Mouse (Mus musculus) limb, embryonic 11.5 days (tissue): Measurements from ENCODE around the gene F3. TPM values are rescaled to one million over a fixed set of nuclear protein-coding genes. Genes with fewer than 3 reads are reported as not detected.

Source experiments
- ATAC-seq: fragments of 200-750 bp; cut with Nextera tagmentation; 2 replicates; pipeline ENCODE4 v1.8.0; 2017; ENCODE audit warnings: low read depth; ENCODE audit not compliant: insufficient number of reproducible peaks, low FRiP score, low TSS enrichment
- DNase-seq: peaks from one replicate; pipeline ENCODE4 v3.0.0-alpha.2; 2015; ENCODE audit warnings: low spot score
- H3K27ac ChIP-seq: fragments of 300-500 bp; sonication (generic); replicated peaks from 2 replicates; pipeline ENCODE4 v1.5.1; 2014; ENCODE audit warnings: low read depth, mild to moderate bottlenecking, low read length
- H3K27me3 ChIP-seq: fragments of 300-500 bp; sonication (generic); 2 replicates; pipeline ENCODE4 v1.6.1; 2014; ENCODE audit warnings: mild to moderate bottlenecking, low read length, mixed read lengths; ENCODE audit not compliant: control insufficient read depth, insufficient read depth
- H3K36me3 ChIP-seq: fragments of 300-500 bp; sonication (generic); 2 replicates; pipeline ENCODE4 v1.6.1; 2014; ENCODE audit warnings: mild to moderate bottlenecking, low read length, moderate library complexity, mixed read lengths; ENCODE audit not compliant: control insufficient read depth, insufficient read depth
- H3K4me1 ChIP-seq: fragments of 300-500 bp; sonication (generic); 2 replicates; pipeline ENCODE4 v1.6.1; 2014; ENCODE audit warnings: low read length, mixed read lengths; ENCODE audit not compliant: control insufficient read depth, insufficient read depth
- H3K4me2 ChIP-seq: fragments of 300-500 bp; sonication (generic); 2 replicates; pipeline ENCODE4 v1.6.1; 2014; ENCODE audit warnings: low read depth, mild to moderate bottlenecking, moderate library complexity; ENCODE audit not compliant: severe bottlenecking
- H3K4me3 ChIP-seq: fragments of 300-500 bp; sonication (generic); 2 replicates; pipeline ENCODE4 v1.5.1; 2014; ENCODE audit warnings: low read depth, low read length
- H3K9ac ChIP-seq: fragments of 300-500 bp; sonication (generic); 2 replicates; pipeline ENCODE4 v1.6.1; 2014; ENCODE audit warnings: mild to moderate bottlenecking, low read length
- H3K9me3 ChIP-seq: fragments of 300-500 bp; sonication (generic); 2 replicates; pipeline ENCODE4 v1.6.1; 2016; ENCODE audit warnings: low read length; ENCODE audit not compliant: control insufficient read depth
- whole genome bisulfite sequencing: fragments of 180-500 bp; shearing (Covaris S2); extraction: QIAGEN DNeasy Blood & Tissue Kit; methylation state at CpG from one replicate; pipeline ENCODE4 v1.1.7; 2014; 5-methylcytosine and 5-hydroxymethylcytosine counted together
- polyA plus RNA-seq: library from polyadenylated mRNA; unstranded; fragments of >200 nt; fragmentation: Nextera tagmentation; extraction: Ambion mirVana; gene quantifications from 2 replicates; pipeline ENCODE4 v1.2.1, GENCODE M21; 2014

Gene F3
- polyA plus RNA-seq: 4.4 and 5.1 TPM in 2 replicates

DNA sequence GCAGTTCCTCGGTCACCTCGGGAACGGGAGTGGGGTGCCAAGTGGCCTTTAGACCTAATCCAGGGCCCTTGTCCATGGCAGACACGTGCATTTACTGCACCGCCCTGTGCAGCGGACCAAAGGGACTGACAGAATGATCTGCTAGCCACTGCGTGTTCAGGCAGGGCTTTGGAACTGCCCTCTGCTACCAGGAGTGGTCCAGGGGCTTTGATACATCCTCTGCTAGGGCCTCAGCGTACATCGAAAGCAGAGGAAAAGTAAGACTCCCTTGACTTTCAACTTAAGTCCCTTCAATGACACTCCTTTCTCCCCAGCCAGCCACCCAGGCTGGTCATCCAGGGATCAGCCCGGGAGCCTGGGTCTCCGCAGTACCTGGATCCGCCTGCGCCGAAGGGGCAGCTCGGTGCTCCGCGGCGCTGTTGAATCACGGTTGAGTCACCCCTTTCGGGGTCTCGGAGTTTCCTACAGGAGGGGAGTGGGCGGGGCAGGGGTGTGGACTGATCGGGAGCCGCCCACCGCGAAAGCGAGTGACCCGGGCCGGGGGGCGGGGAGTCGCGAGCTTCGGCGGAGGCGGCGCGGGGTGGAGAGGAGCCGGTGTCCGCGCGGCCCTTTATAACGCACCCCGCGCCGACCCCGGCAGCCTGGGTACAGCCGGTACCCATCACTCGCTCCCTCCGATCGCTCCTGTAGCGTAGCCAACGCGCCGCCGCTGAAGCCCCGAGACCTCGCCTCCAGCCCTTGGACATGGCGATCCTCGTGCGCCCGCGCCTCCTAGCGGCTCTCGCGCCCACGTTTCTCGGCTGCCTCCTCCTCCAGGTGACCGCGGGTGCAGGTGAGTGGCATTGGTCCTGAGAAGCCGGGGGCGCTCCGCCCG, at the start of gene F3:
F3 (plus strand) TSS at position 567 of the 874 bp plus-strand sequence.
- ATAC-seq: peak; percentile 91
- no peaks in the 10 kb centered on the region for H3K9me3 ChIP-seq
- under 1% methylated on average over 69 of the region's 73 CpGs for WGBS
- peaks cover 11% of the 10 kb centered on the region for H3K27me3 ChIP-seq
- peak; percentile 88 for DNase-seq
- H3K4me1 ChIP-seq: peaks cover 14% of the 10 kb centered on the region; the same call in 1 of the 2 replicates
- no peak within 1 kb of the TSS for H3K27ac ChIP-seq
- H3K4me3 ChIP-seq: peak within 1 kb of the TSS; percentile 54
- no peaks in the 10 kb centered on the region for H3K36me3 ChIP-seq
- H3K4me2 ChIP-seq: peak within 1 kb of the TSS; percentile 57
- peak within 1 kb of the TSS; percentile 47 for H3K9ac ChIP-seq

- Histone ChIP-seq H3K36me3 (no peaks in the 10 kb centered on the region), H3K4me1 (no peaks in the 10 kb centered on the region), H3K27ac (no peak overlapping the region), H3K9ac (no peak overlapping the region), H3K9me3 (no peaks in the 10 kb centered on the region), H3K27me3 (no peaks in the 10 kb centered on the region), H3K4me3 (no peak overlapping the region), H3K4me2 (no peak overlapping the region)
- ATAC-seq (no peak), DNase-seq (no peak)
- WGBS: 35% methylated on average over 4 of the region's 4 CpGs
Measured at GRCm38 (mm10) chr3:121678935-121679334, 44.4 kb upstream of the F3 start.

DNA sequence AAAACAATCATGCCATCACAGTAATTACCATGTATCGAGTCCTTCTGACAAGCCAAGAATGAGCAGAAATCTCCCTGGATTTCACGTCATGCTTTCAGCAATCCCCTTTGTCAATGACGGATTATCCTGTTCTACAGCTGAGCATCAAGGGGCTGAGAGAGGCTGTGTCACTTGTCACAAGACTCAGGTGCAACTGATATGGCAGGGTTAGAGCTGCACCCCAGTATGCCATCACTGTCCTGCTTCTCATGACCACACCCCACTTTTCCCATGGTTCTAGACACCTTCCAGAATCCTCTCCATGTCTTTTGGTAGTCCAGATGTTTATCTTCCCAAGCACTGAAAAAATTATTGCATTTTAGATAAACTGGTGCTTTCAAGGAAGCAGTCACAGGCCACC, 43.9 kb upstream of the F3 start:
- DNase-seq: no peak

GRCm38 (mm10) chr3:121680187-121680586, 43.1 kb upstream of the F3 start:
- H3K27ac ChIP-seq: no peak overlapping the region
- ATAC-seq: no peak
- WGBS: 80% methylated on average over 3 of the region's 3 CpGs

More for the DNA sequence above, 43.9 kb upstream of the F3 start:
- no peak for ATAC-seq
- no peaks in the 10 kb centered on the region for H3K9me3 ChIP-seq
- H3K27me3 ChIP-seq: no peaks in the 10 kb centered on the region
- H3K27ac ChIP-seq: no peak overlapping the region
- H3K36me3 ChIP-seq: no peaks in the 10 kb centered on the region
- no peak overlapping the region for H3K4me2 ChIP-seq
- H3K4me1 ChIP-seq: no peaks in the 10 kb centered on the region
- no peak overlapping the region for H3K9ac ChIP-seq
- no peak overlapping the region for H3K4me3 ChIP-seq
- 56% methylated on average over 3 of the region's 3 CpGs for WGBS

DNA sequence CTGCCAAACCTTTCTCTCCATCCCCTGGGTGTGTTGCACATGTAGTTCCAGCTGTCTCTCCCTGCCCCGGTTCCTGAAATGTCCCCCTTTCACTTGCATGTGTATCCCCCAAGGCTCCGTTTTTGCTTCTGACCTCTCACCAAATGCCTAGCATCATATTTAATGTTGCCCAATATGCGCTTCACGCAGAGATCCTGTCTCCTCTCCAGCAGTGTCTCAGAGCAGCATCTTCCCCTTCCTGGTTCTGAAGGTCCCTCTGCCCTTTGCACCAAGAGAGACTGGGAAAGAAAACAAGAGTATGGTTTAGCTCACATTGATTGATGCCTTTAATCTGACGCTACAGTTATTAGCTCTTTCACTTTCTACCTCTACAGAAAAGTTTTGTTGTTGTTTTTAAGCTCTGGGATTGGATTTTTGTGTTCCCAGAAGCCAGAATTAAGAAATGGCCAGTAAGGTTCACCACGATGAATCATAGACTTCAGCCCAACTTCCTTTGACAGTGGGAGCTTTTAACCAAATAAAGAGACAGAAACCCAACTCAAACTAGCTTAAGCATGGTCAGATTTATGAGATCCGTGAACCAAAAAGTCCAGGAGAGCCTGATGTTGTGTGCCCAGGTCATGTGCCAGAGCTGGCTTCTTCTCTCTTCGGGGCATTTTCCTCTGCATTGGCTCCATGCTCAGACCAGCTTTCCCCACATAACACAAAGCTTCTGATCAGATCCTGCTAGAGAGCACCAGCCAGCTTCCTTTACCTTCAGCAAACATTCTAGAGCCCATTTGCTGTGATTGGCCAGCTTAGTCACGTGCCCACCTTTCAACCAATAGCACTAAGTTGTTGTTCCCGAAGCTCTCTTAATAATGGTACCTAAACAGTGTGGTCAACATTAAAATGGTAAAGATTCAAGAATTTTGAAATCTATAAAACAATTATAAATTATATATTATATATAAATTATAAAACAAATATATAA, 40.6 kb upstream of the F3 start:
- Histone ChIP-seq H3K4me3 (no peak overlapping the region), H3K4me1 (no peaks in the 10 kb centered on the region), H3K9ac (no peak overlapping the region), H3K27me3 (no peaks in the 10 kb centered on the region), H3K36me3 (no peaks in the 10 kb centered on the region), H3K9me3 (no peaks in the 10 kb centered on the region), H3K4me2 (no peak overlapping the region), H3K27ac (no peak overlapping the region)
- WGBS: 87% methylated on average over 10 of the region's 10 CpGs
- ATAC-seq (no peak), DNase-seq (no peak)

More at GRCm38 (mm10) chr3:121680187-121680586, 43.1 kb upstream of the F3 start:
- Histone ChIP-seq H3K9me3 (no peaks in the 10 kb centered on the region), H3K27me3 (no peaks in the 10 kb centered on the region), H3K4me3 (no peak overlapping the region), H3K36me3 (no peaks in the 10 kb centered on the region), H3K4me1 (no peaks in the 10 kb centered on the region), H3K9ac (no peak overlapping the region), H3K4me2 (no peak overlapping the region)
- DNase-seq: no peak

DNA sequence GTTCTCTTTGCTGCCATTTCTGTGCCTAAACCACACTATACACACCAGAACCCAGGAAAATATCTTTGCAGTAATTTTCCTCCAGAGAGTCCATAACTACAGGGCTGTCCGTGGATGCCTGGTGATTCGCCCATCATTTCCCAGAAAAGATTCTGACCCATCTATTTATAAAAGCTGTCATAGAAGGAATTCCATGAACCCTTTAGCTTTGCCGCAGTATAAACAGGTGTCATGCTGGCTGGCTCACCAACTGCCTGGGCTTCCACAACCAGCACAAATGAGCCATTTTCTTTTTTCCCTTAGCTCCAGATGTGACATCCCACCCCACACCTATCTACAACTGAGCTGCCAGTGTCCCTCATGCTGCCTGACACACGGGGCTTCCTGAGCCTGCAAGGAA, 38.8 kb upstream of the F3 start:
- ATAC-seq (no peak), DNase-seq (no peak)
- Histone ChIP-seq H3K9ac (no peak overlapping the region), H3K27ac (no peak overlapping the region), H3K4me3 (no peak overlapping the region), H3K27me3 (no peaks in the 10 kb centered on the region), H3K9me3 (no peaks in the 10 kb centered on the region), H3K4me1 (no peaks in the 10 kb centered on the region), H3K4me2 (no peak overlapping the region), H3K36me3 (no peaks in the 10 kb centered on the region)
- WGBS: 76% methylated on average over 4 of the region's 4 CpGs

DNA sequence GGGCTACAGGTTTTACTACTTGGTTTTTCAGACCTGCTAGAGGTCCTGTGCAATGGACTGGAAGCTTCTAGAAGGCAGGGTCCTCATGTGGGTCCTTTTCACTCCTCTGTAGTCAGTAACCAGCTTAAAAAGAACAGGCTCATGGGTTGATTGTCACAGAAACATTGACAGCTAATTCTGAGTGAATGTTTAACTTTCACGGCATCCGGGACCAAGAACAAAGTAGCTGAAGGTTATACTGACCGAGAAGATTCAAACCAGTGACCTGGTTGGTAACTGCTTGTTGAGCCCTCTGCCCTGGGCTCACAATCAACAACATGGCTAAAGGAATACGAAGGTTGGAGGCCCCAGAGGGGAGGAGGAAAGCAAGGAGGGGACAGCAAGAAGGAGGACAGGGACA, 38.4 kb upstream of the F3 start:
- Histone ChIP-seq H3K9ac (no peak overlapping the region), H3K36me3 (no peaks in the 10 kb centered on the region), H3K27me3 (no peaks in the 10 kb centered on the region), H3K4me3 (no peak overlapping the region), H3K9me3 (no peaks in the 10 kb centered on the region), H3K4me1 (no peaks in the 10 kb centered on the region), H3K4me2 (no peak overlapping the region), H3K27ac (no peak overlapping the region)
- no peak for ATAC-seq
- DNase-seq: no peak
- WGBS: 80% methylated on average over 4 of the region's 4 CpGs

- no peak for DNase-seq
- no peaks in the 10 kb centered on the region for H3K9me3 ChIP-seq
Measured at GRCm38 (mm10) chr3:121685985-121686384, 37.4 kb upstream of the F3 start.

More at GRCm38 (mm10) chr3:121685985-121686384, 37.4 kb upstream of the F3 start:
- no peaks in the 10 kb centered on the region for H3K27me3 ChIP-seq
- no peak overlapping the region for H3K4me2 ChIP-seq
- no peak for ATAC-seq
- 79% methylated on average over 1 of the region's 1 CpGs for WGBS
- no peaks in the 10 kb centered on the region for H3K36me3 ChIP-seq
- no peaks in the 10 kb centered on the region for H3K4me1 ChIP-seq
- no peak overlapping the region for H3K4me3 ChIP-seq
- no peak overlapping the region for H3K9ac ChIP-seq
- H3K27ac ChIP-seq: no peak overlapping the region
